Mouse (Mus musculus) midbrain, postnatal 0 days (tissue): ENCODE results near the gene 9930111J21Rik2. TPM values are rescaled to one million over a fixed set of nuclear protein-coding genes. Genes with fewer than 3 reads are reported as not detected.
"Not testable (repeated sequence)": the region's sequence is repeated elsewhere in the genome, so short reads cannot be mapped to it uniquely, and the experiment has no call there.

Experiments used
- ATAC-seq: fragments of 200-750 bp; cut with Nextera tagmentation; 2 replicates; pipeline ENCODE4 v1.8.0; 2017; ENCODE audit warnings: moderate number of reproducible peaks, mild to moderate bottlenecking, moderate TSS enrichment, moderate library complexity; ENCODE audit not compliant: low FRiP score
- DNase-seq: peaks from one replicate; pipeline ENCODE4 v3.0.0-alpha.2; 2015; ENCODE audit warnings: low spot score
- H3K27ac ChIP-seq: fragments of 300-500 bp; sonication (generic); 2 replicates; pipeline ENCODE4 v1.5.1; 2014; ENCODE audit warnings: low read depth, mild to moderate bottlenecking, low read length, mixed read lengths
- H3K27me3 ChIP-seq: fragments of 300-500 bp; sonication (generic); 2 replicates; pipeline ENCODE4 v1.6.1; 2014; ENCODE audit warnings: low read length, control low read depth, mixed read lengths; ENCODE audit not compliant: insufficient read depth
- H3K36me3 ChIP-seq: fragments of 300-500 bp; sonication (generic); 2 replicates; pipeline ENCODE4 v1.6.1; 2014; ENCODE audit warnings: low read length, control low read depth, mixed read lengths; ENCODE audit not compliant: insufficient read depth
- H3K4me1 ChIP-seq: fragments of 300-500 bp; sonication (generic); 2 replicates; pipeline ENCODE4 v1.6.1; 2014; ENCODE audit warnings: mild to moderate bottlenecking, control low read depth, antibody characterized with exemption, low read length, mixed read lengths; ENCODE audit not compliant: insufficient read depth
- H3K4me2 ChIP-seq: fragments of 300-500 bp; sonication (generic); 2 replicates; pipeline ENCODE4 v1.6.1; 2014; ENCODE audit warnings: low read depth, mild to moderate bottlenecking, low read length, mixed read lengths; ENCODE audit not compliant: poor library complexity, severe bottlenecking
- H3K4me3 ChIP-seq: fragments of 300-500 bp; sonication (generic); 2 replicates; pipeline ENCODE4 v1.5.1; 2014; ENCODE audit warnings: low read depth, mild to moderate bottlenecking, low read length, moderate library complexity
- H3K9ac ChIP-seq: fragments of 300-500 bp; sonication (generic); replicated peaks from 2 replicates; pipeline ENCODE4 v1.6.1; 2014; ENCODE audit warnings: mild to moderate bottlenecking, low read length, moderate library complexity, mixed read lengths; ENCODE audit not compliant: poor library complexity, severe bottlenecking
- H3K9me3 ChIP-seq: fragments of 300-500 bp; sonication (generic); 2 replicates; pipeline ENCODE4 v1.6.1; 2016; ENCODE audit warnings: low read length, control low read depth
- CTCF ChIP-seq: IDR thresholded peaks from 2 replicates; pipeline ENCODE4 v1.5.1; 2016; ENCODE audit warnings: antibody characterized with exemption, mild to moderate bottlenecking
- WGBS: fragments of 180-500 bp; shearing (Covaris S2); extraction: QIAGEN DNeasy Blood & Tissue Kit; methylation state at CpG from one replicate; pipeline ENCODE4 v1.1.7; 2014; 5-methylcytosine and 5-hydroxymethylcytosine counted together
- polyA plus RNA-seq: library from polyadenylated mRNA; unstranded; fragments of >200 nt; fragmentation: Nextera tagmentation; extraction: Ambion mirVana; gene quantifications from 2 replicates; pipeline ENCODE4 v1.2.1, GENCODE M21; 2015
- total RNA-seq: library from RNA; depleted of rRNA; stranded (reverse); fragments of >200 nt; gene quantifications from 2 replicates; pipeline ENCODE4 v1.2.3, GENCODE M21; 2014; rRNA removed

9930111J21Rik2 gene
- total RNA-seq, result 0.55 and 1.7 TPM in 2 replicates
- 0.18 and 0.20 TPM in 2 replicates for polyA plus RNA-seq

DNA sequence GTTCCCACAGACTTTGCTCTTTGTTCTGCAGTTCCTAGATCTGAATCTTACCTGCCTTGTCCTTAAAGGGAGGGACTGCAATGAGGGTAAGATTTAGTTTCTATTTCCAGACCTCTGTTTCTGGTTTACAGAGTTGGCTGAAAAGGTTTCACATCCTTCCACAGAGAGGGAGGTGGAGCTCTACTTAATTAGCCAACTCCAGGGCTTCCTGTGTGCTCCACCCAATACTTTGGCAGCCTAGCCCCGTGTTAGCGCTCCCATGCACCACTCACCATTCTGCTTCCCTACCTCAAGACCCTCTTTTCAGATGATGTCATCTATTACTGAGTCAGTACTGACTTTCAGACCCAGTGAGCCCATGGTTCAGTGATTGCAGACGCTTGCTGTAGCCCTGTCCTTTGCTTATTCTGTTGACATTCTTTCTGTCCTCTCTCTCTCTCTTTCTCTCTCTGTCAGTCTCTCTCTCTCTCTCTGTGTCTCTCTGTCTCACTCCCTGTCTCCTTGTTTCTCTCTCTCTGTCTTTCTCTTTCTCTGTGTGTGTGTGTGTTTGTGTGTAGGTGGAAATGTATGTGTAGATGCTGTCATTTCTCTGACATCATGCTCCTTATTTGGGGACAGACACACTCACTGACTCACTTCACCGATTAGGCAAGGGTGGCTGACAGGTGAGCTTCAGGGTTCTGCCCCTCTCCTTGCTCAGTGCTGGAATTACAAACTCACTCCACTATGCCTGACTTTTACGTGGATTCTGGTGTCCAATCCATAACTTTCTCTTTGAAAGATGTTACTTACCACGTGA, at the start of gene 9930111J21Rik2:
Gene 9930111J21Rik2, minus strand, starts transcription at position 150 of the 799 bp plus-strand sequence.
- not testable (repeated sequence) for H3K4me1 ChIP-seq

DNA sequence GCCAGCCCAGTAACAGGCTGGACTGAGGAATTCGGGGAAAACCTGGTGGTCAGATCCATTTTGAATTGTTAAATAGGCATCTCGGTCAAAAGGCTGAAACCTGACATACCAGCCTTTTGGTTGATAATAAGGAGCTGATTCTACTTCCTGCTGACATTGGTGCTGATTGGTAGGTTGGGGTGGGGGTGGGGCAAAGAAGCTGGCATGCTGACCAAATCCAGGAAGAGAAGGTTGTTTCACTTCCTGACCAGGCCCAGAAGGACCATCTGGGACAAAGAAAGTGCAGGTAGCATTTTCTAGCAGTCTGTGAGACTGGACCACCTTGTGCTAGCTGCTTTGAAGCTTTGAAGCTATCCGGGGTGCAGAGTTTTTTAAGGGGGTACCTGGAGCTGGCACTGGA, 49.4 kb upstream of the 9930111J21Rik2 start:
- H3K27ac ChIP-seq, result no peak overlapping the region
- 80% methylated on average over 3 of the region's 3 CpGs for WGBS
- H3K9me3 ChIP-seq, result no peaks in the 10 kb centered on the region
- no peak overlapping the region for H3K9ac ChIP-seq
- H3K4me2 ChIP-seq, result no peak overlapping the region
- no peaks in the 10 kb centered on the region for H3K4me1 ChIP-seq
- ATAC-seq (no peak), DNase-seq (no peak)
- no peak for TF ChIP-seq CTCF
- H3K27me3 ChIP-seq, result no peaks in the 10 kb centered on the region
- H3K4me3 ChIP-seq, result no peak overlapping the region
- H3K36me3 ChIP-seq, result no peaks in the 10 kb centered on the region

More for the DNA sequence above, at the start of gene 9930111J21Rik2:
- ATAC-seq, H3K4me2 ChIP-seq, H3K9me3 ChIP-seq, H3K27ac ChIP-seq, H3K9ac ChIP-seq, DNase-seq, H3K4me3 ChIP-seq, H3K27me3 ChIP-seq, H3K36me3 ChIP-seq: not testable (repeated sequence)
- WGBS, result 71% methylated on average over 1 of the region's 6 CpGs

DNA sequence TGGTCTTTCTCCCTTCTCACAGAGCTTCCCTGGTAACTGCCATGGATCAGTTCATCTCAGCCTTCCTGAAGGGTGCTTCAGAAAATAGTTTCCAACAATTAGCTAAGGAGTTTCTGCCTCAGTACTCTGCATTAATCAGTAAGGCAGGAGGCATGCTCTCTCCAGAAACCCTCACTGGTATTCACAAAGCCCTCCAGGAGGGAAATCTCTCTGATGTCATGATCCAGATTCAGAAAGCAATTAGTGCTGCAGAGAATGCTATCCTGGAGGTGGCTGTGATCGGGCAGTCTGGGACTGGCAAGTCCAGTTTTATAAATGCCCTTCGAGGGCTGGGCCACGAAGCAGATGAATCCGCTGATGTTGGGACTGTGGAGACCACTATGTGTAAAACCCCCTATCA, 44.3 kb upstream of the 9930111J21Rik2 start:
- Histone ChIP-seq H3K4me2 (no peak overlapping the region), H3K4me3 (no peak overlapping the region), H3K9me3 (no peaks in the 10 kb centered on the region), H3K27ac (no peak overlapping the region), H3K27me3 (no peaks in the 10 kb centered on the region), H3K36me3 (no peaks in the 10 kb centered on the region), H3K9ac (no peak overlapping the region), H3K4me1 (no peaks in the 10 kb centered on the region)
- DNase-seq, result no peak
- no peak for ATAC-seq
- TF ChIP-seq CTCF, result no peak
- 78% methylated on average over 4 of the region's 4 CpGs for WGBS

DNA sequence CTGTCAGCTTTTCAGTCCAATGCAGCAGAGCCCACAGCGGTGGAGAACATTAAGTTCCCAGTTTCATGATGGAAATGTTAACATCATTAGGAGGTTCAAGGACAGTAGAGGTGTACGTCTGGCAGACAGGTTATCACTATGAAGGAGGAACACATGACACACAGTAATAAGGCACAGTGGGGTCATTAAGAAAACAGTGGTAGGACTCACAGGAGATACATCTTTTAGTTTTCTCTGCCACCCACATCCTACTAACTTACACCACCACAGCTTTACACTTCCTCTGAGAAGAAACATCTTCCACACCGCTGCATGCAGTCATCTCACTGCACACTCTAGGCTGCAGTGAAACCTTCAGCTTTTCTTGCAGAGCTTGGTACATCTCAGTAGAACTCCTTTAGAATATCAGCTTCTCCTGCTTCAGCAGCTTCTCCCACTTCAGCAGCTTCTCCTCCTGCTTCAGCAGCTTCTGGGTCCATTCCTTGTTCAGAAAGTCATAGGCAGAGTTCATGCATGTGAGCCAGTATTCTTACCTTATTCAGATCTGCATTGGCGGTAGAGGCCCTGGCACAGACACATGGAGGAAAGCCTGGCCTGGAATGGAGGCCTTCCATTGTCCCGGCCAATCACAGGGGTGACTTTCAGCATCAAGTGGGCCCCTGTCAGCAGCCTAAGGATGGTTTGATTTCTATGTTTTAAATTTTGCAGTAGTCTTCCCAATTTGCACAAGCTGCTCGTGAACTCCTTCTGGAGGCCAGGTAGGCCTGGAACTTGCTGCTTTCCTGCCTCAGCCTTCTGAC, 43.0 kb upstream of the 9930111J21Rik2 start:
- 92% methylated on average over 6 of the region's 6 CpGs for WGBS
- Histone ChIP-seq H3K4me2 (no peak overlapping the region), H3K36me3 (no peaks in the 10 kb centered on the region), H3K9me3 (no peaks in the 10 kb centered on the region), H3K4me1 (no peaks in the 10 kb centered on the region), H3K4me3 (no peak overlapping the region), H3K27me3 (no peaks in the 10 kb centered on the region), H3K27ac (no peak overlapping the region), H3K9ac (no peak overlapping the region)
- TF ChIP-seq CTCF, result no peak
- ATAC-seq, result no peak
- DNase-seq, result no peak

DNA sequence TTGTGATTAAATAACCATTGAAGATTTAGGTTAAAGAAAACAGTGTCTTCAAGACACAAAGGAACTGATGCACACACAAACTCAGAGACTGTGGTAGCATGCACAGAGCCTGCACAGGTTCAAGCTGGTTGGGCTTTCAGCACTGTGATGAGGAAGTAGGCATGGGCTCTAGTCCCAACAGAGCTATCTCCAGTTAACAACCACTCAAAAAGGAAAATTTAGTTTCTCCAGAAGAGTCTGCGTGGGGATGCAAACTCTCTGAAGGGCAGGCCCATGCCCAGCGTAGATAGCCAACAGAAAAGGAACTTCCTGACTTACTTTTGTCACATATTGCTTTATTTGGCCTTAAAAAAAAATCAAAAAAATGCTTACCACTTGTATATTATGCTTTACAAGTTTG, 41.7 kb upstream of the 9930111J21Rik2 start:
- Histone ChIP-seq H3K27ac (no peak overlapping the region), H3K4me1 (no peaks in the 10 kb centered on the region), H3K4me3 (no peak overlapping the region), H3K36me3 (no peaks in the 10 kb centered on the region), H3K9ac (no peak overlapping the region), H3K9me3 (no peaks in the 10 kb centered on the region), H3K4me2 (no peak overlapping the region), H3K27me3 (no peaks in the 10 kb centered on the region)
- 89% methylated on average over 2 of the region's 2 CpGs for WGBS
- TF ChIP-seq CTCF, result no peak
- no peak for ATAC-seq
- no peak for DNase-seq
